Mouse (Mus musculus) layer of hippocampus, adult 8-10 months (tissue): Measurements from ENCODE around the gene Eif2b5. TPM values are rescaled to one million over a fixed set of nuclear protein-coding genes. Genes with fewer than 3 reads are reported as not detected.

ENCODE experiments used
- DNase-seq, 2 experiments: peaks; one replicate each; pipeline ENCODE4 v3.0.0; 2022; ENCODE audit warnings: low spot score in 2 of 2
- total RNA-seq, 4 experiments: library from RNA; stranded (reverse); gene quantifications; 2 replicates each; pipeline ENCODE4 v1.2.4; 2022

Eif2b5 gene
- total RNA-seq, 4 experiments from 2014 or later = 48.2 to 57.6 (median 55.7) TPM

GRCm38 (mm10) chr16:20536081-20536665 is 37.6 kb downstream of the Eif2b5 start:
- DNase-seq = no peak

GRCm38 (mm10) chr16:20537071-20537471 is 38.5 kb downstream of the Eif2b5 start:
- no peak for DNase-seq

- no peak for DNase-seq
Observed at GRCm38 (mm10) chr16:20537601-20538320, 39.1 kb downstream of the Eif2b5 start.

- no peak for DNase-seq
Observed at GRCm38 (mm10) chr16:20539649-20540048, 41.0 kb downstream of the Eif2b5 start.

- no peak for DNase-seq
Observed at GRCm38 (mm10) chr16:20540438-20540837, 41.8 kb downstream of the Eif2b5 start.

GRCm38 (mm10) chr16:20545696-20546095 is 47.1 kb downstream of the Eif2b5 start:
- DNase-seq = no peak

GRCm38 (mm10) chr16:20547423-20547822 is 48.8 kb downstream of the Eif2b5 start:
- DNase-seq = no peak

- peak; percentile 98 for DNase-seq
Observed at GRCm38 (mm10) chr16:20548096-20548948, 49.7 kb downstream of the Eif2b5 start, which contains the start of gene Abcf3. Abcf3 (plus strand) TSS chr16:20548577.

- no peak for DNase-seq
Observed at GRCm38 (mm10) chr16:20549161-20549560, 50.5 kb downstream of the Eif2b5 start.

GRCm38 (mm10) chr16:20551691-20552090 is 53.1 kb downstream of the Eif2b5 start:
- no peak for DNase-seq

- no peak for DNase-seq
Observed at GRCm38 (mm10) chr16:20552594-20552993, 54.0 kb downstream of the Eif2b5 start.

- no peak for DNase-seq
Observed at GRCm38 (mm10) chr16:20555000-20555399, 56.4 kb downstream of the Eif2b5 start.

GRCm38 (mm10) chr16:20557381-20557780 is 58.8 kb downstream of the Eif2b5 start:
- no peak for DNase-seq

Other genes with a start within 250 kb of the Eif2b5 start
- 10 to 100 TPM; 52.2 to 73.7 (median 58.0) TPM for gene Parl, start 196.4 kb upstream of the Eif2b5 start, total RNA-seq
- gene Cyp2ab1, start 173.4 kb upstream of the Eif2b5 start, total RNA-seq = not detected
- 100 to 1,000 TPM; 202 to 301 (median 225) TPM for gene Abcc5, start 72.4 kb upstream of the Eif2b5 start, total RNA-seq
- gene Dvl3, start 18.2 kb downstream of the Eif2b5 start, total RNA-seq = 10 to 100 TPM; 50.2 to 61.7 (median 53.6) TPM
- gene Ap2m1, start 36.7 kb downstream of the Eif2b5 start, total RNA-seq = 100 to 1,000 TPM; 669 to 728 (median 710) TPM
- gene Abcf3, start 49.8 kb downstream of the Eif2b5 start, total RNA-seq = 100 to 1,000 TPM in 2 of 4 experiments, 10 to 100 TPM in 2; 90.6 to 109 (median 98.4) TPM
- 10 to 100 TPM; 35.1 to 40.2 (median 37.2) TPM for gene Vwa5b2, start 90.7 kb downstream of the Eif2b5 start, total RNA-seq
- gene Eef1akmt4, start 112.8 kb downstream of the Eif2b5 start, total RNA-seq = 1 to 10 TPM; 2.1 to 3.3 (median 2.8) TPM
- not detected for gene Gm49333, start 112.8 kb downstream of the Eif2b5 start, total RNA-seq
- 10 to 100 TPM; 10.9 to 15.6 (median 11.9) TPM for gene Alg3, start 112.9 kb downstream of the Eif2b5 start, total RNA-seq
- 10 to 100 TPM; 84.3 to 94.8 (median 91.1) TPM for gene Camk2n2, start 122.5 kb downstream of the Eif2b5 start, total RNA-seq
- 10 to 100 TPM; 31.2 to 43.5 (median 34.1) TPM for gene Ece2, start 131.0 kb downstream of the Eif2b5 start, total RNA-seq
- gene Psmd2, start 152.8 kb downstream of the Eif2b5 start, total RNA-seq = 100 to 1,000 TPM; 222 to 231 (median 228) TPM
- gene Eif4g1, start 169.5 kb downstream of the Eif2b5 start, total RNA-seq = 100 to 1,000 TPM; 273 to 282 (median 281) TPM
- 100 to 1,000 TPM; 395 to 431 (median 412) TPM for gene Fam131a, start 194.4 kb downstream of the Eif2b5 start, total RNA-seq
- 10 to 100 TPM; 18.6 to 29.3 (median 22.7) TPM for gene Polr2h, start 218.8 kb downstream of the Eif2b5 start, total RNA-seq
- gene Clcn2, start 218.9 kb downstream of the Eif2b5 start, total RNA-seq = 100 to 1,000 TPM in 1 of 4 experiments, 10 to 100 TPM in 3; 83.1 to 103 (median 87.5) TPM
- gene Chrd, start 234.3 kb downstream of the Eif2b5 start, total RNA-seq = 100 to 1,000 TPM in 2 of 4 experiments, 10 to 100 TPM in 2; 77.0 to 106 (median 95.3) TPM
- gene Thpo, start 235.7 kb downstream of the Eif2b5 start, total RNA-seq = 10 to 100 TPM in 3 of 4 experiments, 1 to 10 TPM in 1; 9.9 to 15.1 (median 13.2) TPM